Mouse (Mus musculus) gastrocnemius, postnatal 10 days (tissue): ENCODE results near the gene Atp2a2. TPM values are rescaled to one million over a fixed set of nuclear protein-coding genes. Genes with fewer than 3 reads are reported as not detected.

Experiments
- DNase-seq: peaks from one replicate; pipeline ENCODE4 v3.0.0; 2021; ENCODE audit warnings: mixed read lengths
- total RNA-seq, 2 experiments: library from RNA; stranded (reverse); gene quantifications; 2 replicates each; pipeline ENCODE4 v1.2.3; 2021

Atp2a2 gene
- total RNA-seq, 2 experiments from 2014 or later: 156 to 181 TPM

- DNase-seq: no peak
Measured at GRCm38 (mm10) chr5:122519043-122519660, 17.1 kb upstream of the Atp2a2 start.

GRCm38 (mm10) chr5:122518247-122518646 is 16.2 kb upstream of the Atp2a2 start:
- DNase-seq: no peak

DNA sequence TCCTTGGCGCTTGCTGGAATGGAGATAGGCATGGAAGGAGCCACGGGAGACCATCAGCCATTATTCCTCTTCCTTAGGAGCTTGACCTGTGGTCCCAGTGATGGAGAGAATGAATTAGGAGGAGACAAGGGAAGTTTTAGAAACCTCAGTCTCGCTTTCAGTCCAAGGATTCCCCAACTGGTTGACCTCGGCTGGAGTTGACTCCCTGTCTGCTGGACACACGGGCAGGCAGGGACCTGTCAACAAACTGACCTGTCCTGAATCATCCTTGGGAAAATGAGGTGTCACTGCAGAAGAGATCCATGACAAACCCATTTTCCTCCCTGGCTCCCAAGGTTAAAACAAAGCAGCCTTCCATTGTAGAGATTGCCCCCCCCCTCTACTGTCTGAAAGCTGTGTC is 14.9 kb upstream of the Atp2a2 start:
- DNase-seq: no peak

DNA sequence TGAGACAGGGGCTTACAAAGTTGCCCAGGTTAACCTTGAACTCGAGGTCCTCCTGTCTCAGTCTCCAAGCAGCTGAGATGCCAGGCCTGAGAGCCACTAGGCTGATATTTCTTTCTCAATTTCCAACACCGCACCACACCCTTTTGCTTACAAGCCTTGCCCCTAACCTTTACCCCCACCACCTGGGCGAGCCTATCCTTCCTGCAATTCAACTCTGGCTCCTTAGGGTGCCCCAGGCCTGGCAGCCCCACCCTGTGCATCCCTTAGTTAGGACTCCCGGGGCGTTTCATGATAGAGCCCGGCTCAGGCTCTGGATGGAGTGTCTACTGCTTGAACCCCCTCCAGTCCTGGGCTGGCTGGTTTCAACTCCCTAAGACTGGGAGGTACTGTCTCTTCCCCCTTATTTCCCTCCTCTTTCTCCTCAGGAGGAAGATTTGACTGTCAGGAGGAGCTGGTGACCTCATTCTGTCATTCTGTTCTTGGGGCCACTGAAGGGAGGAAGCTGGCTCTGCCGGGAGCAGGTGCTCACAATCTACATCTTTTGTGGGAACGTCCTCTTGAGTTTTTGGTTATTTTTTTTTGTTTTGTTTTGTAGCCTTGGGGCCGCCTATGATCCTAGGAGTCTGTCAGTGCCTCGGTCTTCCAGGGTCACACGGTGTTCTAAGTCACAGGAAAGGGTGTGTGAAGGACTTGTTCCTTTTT is 14.2 kb upstream of the Atp2a2 start:
- DNase-seq: no peak

- DNase-seq: no peak
Measured at GRCm38 (mm10) chr5:122514127-122514521, 12.1 kb upstream of the Atp2a2 start.

- no peak for DNase-seq
Measured at GRCm38 (mm10) chr5:122513421-122514126, 11.5 kb upstream of the Atp2a2 start.

DNA sequence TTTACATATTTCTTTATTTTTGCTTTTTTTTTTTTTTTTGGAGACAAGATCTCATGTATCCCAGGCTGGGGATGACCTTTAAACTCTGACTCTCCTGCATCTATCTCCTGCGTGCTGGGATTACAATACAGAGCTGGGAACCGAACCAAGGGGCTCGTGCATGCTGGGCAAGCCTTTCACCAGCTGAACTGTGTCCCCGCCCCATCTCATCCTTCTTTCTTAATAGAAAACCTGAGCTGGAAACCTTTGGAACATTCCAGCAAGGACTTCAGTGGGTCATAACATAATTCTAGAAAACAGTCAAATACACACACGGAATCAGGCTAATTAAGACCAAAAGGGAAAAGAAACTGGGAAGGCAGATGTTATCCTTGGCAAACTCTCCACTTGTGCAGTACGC is 10.0 kb upstream of the Atp2a2 start:
- no peak for DNase-seq

GRCm38 (mm10) chr5:122511405-122511804 is 9.4 kb upstream of the Atp2a2 start:
- DNase-seq: no peak

GRCm38 (mm10) chr5:122510651-122511157 is 8.7 kb upstream of the Atp2a2 start:
- DNase-seq: no peak

DNA sequence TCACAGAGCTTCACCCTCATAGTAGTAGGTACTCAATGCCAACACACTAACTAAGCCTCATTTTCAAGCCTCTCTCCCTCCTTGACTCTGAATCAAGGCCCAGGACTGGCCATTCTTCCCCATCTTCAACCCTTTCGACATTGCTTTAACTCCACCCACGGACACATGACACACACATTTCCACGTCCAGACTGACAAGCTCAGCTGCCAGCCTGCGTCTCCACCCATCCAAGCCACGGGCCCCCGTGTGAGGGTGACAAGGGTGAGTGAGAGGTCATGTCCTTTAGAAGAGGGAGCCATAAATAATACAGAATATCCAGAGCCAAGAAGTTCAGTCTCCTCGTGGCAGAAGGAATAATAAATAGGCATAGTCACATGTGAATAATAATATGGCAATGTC is 7.6 kb upstream of the Atp2a2 start:
- DNase-seq: no peak

GRCm38 (mm10) chr5:122508861-122509306 is 6.9 kb upstream of the Atp2a2 start:
- DNase-seq: no peak

DNA sequence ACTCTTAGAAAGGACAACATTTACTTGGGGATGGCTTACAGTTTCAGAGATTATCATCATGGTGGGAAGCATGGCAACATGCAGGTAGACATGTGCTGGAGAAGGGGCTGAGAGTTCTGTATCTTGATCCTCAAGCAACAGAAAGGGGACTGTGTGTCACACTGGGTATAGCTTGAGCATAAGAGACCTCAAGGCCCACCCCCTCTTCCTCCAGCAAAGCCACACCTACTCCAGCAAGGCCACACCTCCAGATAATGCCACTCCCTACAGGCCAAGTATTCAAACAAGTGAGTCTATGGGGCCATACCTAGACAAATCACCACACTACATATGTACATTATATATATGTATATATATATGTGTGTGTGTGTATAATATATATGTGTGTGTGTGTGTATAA is 5.4 kb upstream of the Atp2a2 start:
- no peak for DNase-seq

DNA sequence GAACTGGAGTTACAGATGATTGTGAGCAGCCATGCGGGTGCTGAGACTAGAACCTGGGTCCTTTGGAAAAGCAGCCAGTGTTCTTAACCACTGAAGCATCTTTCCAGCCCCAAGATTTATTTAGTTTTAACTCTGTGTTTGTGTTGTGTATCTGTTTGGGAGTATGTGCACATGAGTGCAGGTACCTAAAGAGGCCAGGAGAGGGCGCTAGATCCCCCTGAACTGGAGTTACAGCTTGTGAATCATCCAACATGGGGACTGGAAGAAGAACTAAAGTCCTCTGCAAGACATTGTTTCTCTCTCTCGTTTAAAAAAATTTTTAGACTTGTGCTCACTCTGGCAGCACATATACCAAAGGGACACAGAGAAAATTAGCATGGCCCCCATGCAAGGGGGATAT is 4.4 kb upstream of the Atp2a2 start:
- no peak for DNase-seq

GRCm38 (mm10) chr5:122505554-122505953 is 3.5 kb upstream of the Atp2a2 start:
- DNase-seq: no peak

DNA sequence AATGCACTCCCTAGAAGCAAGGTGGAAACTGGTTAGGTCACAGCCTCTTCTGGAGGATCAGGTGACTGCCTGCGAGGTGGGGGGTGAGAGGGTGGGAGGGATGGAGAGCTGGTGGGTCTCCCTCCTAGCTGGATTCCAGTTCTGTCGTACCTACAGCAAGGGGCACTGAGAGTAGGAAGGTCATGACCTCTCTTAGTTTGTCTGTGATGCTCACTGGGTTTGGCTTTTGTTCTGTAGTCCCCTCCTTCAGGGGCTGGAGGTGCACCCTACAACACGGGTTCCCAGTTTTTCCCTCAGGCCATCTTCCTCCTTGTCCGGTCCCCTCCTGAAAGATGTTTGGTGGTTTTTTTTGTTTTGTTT is 1.7 kb upstream of the Atp2a2 start:
- DNase-seq: no peak

GRCm38 (mm10) chr5:122503015-122503759 is 1.2 kb upstream of the Atp2a2 start:
- no peak for DNase-seq

DNA sequence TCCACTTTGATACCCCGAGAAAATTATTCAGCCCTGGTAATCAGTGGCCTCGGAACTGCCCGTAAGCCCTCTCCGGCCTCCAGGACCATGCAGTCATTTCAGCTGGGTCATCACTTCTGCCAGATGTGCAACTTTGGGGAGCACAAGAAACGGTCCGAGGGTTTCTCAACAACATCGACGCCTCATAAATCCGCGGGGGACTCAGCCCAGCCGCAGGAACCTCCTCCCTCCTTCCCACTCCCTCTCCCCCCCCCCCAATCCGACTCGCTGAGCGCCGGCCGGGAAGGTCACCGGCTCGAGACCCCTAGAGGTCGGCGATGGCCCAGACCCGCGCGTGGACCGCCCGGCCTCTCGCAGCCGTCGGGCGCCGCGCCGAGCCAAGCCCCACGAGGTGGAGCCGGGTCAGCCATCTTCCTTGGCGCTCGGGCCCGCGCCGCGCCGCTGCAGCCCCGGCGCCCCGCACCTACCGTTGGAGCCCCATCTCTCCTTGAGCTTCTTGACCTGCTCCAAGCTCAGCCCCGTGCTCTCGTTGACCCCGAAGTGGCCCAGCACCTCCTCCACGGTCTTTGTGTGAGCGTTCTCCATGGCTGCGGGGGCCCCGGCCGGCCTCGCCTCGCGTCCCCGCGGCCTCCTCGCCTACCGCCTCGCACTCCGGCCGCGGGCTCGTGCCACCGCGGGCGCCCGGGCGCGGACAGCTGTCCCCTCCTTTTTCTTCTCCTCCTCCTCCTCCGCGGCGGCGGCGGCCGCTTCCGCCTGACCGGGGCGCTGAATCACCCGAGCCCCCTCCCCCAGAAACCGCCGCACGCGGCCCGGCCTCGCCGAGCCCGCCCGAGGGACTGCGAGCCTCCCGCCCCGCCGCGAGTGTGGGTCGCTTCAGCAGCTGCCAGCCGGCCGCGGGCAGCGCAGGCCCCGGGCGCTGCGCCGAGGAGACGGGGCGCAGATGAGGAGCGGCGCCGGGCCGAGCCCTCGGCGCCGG is 636 bp downstream of the Atp2a2 start:
- DNase-seq: peak; percentile 80

GRCm38 (mm10) chr5:122500563-122500962 is 1.5 kb downstream of the Atp2a2 start:
- no peak for DNase-seq

- DNase-seq: no peak
Measured at GRCm38 (mm10) chr5:122500141-122500540, 1.9 kb downstream of the Atp2a2 start.

DNA sequence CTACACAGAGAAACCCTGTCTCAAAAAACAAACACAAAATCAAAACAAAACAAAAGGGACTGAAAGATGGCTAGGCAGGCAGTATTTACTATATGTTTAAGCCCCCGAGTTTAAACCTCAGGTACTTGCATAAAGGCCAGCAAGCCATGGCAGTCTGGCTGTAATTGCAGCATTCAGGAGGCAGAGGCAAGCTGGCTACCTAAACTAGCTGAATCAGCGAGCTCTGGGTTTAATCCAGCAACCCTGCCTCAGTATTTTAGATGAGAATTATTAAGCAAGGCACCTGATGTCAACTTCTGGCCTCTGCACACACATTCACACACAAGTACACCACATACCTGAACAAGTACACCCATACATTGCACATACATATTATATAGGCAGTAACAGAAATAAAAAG is 4.0 kb downstream of the Atp2a2 start:
- DNase-seq: no peak

- DNase-seq: no peak
Measured at GRCm38 (mm10) chr5:122496990-122497389, 5.0 kb downstream of the Atp2a2 start.
